Mouse (Mus musculus): ENCODE measurements around the gene Ccr4.

Ccr4 gene

DNA sequence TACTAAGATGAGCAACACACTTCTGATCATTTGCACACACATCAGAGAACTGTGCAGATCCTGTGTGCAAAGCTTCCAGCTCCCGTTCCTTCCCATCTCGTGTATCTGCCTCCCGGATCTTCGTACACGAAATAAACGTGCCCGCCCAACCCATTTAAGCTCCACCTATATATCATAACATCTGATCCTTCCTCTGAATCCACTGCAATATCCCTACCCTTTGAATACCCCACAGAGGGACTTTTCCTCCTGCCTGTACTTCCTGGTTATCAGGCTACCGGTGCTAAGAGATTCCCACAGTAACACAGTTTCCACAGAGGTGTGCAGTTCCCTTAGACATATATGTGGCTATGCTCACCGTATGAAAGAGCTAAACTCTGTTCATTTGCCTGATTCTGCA, at the start of gene Ccr4:
Ccr4 (minus strand) TSS at position 101 of the 400 bp plus-strand sequence.
- no peak for DNase-seq

DNA sequence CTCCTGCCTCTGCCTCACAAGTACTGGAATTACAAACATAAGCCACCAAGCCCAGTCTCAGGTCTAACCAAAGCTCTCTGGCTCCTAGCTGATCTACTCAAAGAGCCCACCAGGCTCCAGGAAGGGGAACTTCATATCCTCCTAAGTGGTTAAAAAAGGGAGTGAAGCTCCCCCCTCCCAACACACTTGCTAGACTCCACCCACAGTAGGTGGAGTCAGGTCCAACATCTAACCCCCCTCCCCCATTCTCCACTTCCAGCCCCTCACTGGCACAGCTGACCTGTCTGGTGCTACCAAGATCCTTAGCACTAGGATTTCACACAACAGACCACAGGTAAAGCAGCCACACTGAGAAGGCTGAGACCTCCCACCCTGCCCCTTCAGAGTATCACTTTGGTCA, 49.1 kb upstream of the Ccr4 start:
- DNase-seq: no peak

DNA sequence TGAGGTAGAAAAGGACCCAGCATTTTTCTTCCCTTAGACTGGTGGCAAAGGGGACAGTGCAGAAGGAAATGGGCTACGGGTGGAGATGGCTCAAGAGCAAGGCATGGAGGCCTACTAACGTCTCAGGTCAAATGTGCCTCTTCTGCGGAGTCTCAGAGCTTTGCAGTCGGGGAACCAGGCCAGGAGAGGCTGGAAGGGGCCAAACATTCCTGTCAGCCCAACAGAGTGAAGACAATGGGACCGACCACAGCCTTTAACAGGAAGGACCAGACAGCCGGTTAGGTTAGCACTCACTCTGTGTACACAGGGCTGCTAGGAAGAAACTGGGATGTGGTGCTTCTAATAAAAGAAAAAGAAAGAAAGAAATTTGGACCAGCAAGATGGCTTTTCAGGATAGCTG, 45.3 kb upstream of the Ccr4 start:
- DNase-seq: no peak

DNA sequence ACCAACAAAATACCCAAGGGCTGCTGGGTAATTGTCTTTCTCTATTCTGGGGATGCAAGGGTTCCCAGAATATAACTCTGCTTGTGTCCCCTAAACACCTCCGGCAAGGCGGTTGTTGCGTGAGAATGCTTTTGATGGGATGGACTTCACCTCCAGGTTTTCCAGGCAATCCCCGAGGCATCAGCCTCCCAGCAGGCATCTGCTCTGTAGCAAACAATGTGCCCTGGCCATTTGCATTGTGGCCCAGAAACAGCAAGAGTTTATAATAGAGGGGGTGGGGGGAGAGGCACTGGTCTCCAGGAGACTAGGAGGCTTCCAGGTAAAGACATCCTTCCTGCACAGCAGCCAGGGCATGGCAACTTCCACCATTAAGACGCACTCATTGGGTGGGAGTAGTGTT, 44.4 kb upstream of the Ccr4 start:
- DNase-seq: no peak

DNA sequence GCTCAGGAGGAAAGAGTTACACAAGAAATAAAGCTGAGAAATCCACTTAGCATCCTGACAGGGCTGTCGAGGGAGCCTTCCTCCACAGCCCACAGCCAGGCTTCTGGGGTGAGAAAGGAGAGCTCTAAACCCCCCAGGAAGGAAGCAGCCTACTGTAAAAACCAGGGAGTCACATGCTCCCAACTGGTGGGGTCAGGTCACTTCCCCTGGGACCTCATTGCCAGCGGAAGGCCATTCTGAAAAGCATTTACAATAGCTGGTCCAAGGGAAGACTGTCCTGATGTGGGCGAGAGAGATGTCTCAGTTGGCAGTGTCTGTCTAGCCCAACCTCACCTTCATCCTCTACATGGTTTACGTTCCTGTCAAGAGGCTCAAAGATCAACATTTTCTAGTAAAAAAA, 43.8 kb upstream of the Ccr4 start:
- DNase-seq: no peak

DNA sequence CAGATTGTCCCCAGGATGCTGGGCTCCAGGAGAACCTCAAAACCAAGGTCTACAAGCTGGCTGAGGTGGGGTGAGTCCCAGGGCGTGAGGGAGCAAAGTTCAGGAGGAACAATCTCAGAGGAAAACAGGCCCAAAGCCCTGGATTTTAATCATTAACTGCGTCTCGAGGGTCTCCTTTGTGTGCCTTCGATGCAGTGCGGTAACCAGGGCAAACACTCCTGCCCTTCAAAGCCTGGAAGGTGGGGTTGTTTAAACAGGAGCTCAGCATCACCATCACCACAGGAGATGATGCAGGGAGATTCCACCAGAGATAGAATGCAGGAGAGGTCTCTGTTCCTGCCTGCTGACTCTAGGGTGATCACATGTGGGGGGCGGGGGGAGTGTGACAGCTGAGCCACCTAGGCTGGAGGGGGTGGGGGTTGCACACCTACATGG, 42.9 kb upstream of the Ccr4 start:
- peak; percentile 38 for DNase-seq

DNA sequence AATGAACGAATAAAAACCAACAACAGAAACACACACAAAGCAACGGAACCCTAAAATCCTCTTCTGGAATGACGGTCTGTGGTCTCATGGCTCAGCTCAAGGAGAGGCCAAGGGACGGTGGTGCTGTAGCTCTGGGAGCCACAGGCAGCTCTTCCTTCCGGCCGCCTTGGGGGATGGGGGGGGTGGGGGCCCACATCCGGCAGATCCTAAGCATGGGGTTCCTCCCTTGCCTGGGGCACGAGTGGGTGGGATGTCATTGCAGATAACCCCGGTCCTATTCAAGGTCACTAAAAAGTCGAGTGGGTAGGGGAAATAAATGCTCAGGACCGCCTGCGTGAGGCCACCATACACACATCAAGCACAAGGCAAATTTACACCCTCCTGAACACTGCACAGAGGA, 42.0 kb upstream of the Ccr4 start:
- DNase-seq: peak; percentile 58

DNA sequence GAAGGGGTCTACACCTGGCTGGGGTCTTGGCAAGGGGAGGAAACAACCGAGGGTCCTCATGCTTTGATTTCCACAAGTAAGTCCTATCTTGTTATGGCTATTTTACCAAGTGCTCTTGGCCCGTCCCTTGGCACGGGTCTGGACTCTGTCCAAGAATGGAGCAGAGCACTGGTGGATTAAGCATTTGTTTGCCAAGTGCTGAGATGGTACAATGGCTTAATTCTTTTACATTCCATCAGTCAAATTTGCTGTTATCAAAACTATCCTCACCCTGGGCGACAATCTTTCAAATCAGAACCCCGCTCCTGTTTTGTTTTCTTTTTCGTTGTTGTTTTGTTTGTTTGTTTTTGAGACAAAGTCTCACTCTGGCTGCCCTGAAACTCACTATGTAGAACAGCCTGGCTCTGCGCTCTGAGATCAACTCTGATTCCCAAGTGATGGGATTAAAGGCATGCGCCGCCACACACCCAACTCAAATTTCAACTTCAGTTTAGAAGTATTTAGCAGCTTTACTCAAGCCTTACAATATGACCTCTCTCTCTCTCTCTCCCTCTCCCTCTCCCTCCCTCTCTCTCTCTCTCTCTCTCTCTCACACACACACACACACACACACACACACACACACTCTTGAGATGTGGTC, 40.2 kb upstream of the Ccr4 start:
- no peak for DNase-seq

DNA sequence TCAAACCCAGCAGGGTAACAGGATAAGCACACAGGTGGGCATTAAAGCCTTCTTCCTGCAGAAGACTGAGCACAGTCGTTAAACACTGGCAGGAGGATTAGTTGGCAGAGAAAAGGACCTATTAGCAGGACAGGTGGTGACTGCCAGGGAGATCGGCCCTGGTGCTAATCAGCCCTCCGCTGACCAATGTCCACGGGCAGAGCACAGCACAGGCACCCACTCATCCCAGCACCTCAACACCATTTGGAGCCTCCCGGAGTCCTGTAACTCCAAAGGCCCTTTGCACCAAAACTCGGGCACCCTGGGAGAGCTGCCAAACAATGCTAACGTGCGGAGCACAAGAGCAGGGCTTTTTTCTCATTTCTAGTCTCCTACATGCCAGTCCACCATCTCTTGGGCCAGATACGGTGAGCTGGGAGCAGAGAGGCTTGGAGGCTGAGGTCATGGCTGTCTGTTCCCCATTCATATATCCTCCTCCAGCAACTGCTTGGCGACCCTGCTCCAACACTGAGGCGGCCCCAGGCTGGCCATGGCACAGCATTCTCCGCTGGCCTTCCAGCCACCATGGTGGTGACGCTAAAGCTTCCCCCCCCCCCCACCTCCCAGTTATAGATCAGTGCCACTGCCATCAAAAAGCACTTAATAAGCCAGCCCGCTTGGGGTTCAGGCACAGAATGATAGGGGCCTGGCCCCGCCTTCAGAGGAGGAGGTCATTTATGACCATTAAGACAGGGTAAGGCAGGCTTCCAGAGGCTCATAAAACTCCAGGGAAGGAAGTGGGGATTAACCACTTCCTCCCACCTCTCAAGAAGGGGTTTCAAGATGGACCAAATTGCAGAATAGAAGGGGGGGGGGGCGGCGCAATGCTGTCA, 39.4 kb upstream of the Ccr4 start:
- no peak for DNase-seq

DNA sequence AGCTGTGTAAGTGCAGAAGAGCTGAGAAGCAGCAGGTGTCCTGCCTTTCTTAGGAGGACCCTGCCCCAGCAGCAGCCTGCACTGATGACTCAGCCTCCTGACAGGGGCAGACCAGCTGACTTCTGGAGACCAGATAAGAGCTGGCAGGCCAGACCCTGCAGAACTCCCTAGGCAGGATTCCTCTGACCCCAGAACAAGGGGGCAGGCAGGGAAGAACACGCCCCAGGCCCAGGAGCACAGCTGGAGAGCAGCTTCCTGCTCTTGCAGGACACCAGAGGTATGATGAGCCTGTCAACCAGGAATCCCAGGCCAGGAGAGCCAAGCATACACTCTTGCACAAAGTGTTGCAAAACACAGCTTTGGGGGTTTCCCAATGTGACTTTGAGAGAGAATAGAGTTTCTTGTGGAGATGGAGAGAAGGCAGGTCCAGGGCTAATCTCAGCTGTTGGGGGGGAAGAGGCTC, 36.6 kb upstream of the Ccr4 start:
- no peak for DNase-seq

DNA sequence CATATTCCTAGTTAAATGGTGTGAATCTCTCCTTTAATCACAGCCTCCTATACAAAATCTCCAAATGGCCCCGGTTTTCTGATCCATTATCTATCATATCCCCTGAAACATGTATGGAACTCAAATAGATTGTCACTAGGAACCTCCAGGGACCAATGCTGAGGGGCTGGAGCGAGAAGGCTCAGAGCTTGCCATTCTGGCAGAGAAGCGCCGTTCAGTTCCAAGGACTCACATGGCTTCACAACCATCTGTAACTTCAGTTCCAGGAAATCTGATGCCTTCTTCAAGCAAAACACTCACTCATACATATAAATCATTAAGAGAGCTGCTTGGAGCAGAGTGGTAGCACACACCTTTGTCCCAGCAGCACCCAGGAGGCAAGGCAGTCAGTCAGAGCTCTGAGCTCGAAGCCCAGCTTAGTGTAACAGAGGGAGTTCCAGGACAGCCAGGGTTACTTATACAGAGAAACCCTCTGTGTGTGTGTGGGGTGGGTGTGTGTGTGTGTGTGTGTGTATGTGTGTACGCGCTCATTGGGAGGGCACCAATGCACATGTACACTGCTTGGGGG, 34.4 kb upstream of the Ccr4 start:
- no peak for DNase-seq

DNA sequence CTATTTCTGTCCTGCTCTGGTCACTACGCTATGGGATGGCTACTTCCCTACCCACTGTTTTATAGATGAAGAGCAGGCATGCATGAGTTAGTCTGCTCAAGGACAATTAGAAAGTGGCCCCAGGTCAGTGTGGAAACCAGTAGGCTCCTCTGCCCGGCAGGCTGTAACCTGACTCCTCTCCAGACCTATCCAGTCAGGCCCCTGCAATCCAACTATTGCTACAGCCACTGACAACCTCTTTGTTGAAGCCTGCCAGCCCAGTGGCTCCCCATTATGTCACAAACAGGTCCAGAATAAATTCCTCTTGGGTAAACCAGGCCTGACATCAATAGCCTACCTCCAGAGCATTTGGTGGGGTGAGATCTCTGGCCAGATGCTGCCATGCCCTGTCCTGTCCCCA, 31.9 kb upstream of the Ccr4 start:
- no peak for DNase-seq

DNA sequence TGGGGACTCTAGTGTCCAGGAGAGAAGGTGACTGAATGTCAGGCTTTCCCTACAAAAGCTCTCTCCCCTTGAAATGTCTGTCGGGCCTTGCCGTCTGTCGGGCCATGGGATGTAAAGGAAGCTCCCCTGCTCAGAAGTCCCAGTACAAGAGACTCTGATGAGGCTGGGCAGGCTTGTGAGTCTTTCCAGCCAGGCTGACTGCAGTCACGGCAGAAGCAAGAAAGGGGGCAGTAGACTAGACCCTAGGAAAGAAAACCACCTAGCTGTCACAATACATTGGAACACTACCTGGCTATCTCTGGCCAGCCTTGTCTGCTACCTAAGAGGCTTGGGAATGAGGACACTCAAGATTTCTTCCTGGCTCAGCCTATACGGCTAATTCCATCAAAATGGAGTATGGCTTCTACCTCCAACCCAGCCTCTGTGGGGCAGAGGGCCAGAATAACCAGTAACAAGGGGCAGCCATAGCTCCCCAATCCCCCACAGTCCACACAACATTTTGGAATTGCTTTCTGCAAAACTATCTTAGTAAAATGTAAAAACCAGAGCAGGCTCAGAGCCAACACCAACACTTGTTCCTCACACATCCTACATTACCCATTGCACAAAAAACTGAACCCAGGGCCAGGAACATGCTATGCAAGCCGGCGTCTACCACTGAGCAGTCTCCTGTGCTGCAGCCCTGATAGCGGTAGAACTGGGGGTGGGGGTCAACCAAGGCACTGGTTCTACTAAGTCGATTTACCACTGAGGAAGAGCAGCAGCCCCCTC, 30.2 kb upstream of the Ccr4 start:
- no peak for DNase-seq

DNA sequence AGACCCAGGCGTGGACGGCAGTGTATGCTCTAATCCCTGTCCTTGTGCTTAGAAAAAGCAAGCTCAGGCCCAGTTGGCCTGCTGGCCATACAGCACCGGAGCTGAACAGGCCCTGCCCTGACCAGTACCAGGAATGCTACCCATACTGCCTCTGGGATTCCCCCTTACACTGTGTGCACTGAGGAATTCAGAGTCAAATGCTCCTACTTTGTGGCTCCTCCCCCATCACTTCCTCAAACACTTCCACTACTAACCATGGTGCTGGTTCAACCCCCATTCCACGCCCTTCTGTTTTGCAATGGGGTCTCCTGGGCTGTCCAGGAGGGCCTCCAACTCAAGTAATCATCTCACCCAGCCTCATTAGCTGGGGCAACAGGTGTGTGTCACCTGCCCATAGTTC, 29.1 kb upstream of the Ccr4 start:
- DNase-seq: no peak

DNA sequence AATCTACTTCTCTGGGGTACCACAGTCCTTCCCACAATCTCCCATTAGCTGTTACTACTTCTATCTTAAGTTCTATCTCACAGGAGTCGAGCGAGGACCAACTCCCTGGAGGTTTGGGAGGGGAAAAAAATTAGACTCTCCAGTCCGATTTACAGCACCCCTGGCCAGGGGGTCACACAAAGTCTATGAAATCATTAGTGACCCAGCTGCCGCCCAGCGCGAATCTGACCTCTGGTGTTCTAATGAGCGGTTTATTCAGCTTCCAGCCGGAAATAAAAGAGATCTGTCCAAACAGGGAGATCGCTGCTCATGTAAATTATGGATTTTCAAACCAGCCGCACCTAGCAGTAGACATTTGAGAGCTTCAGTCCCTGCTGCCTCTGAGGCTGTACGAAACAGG, 26.6 kb upstream of the Ccr4 start:
- no peak for DNase-seq

DNA sequence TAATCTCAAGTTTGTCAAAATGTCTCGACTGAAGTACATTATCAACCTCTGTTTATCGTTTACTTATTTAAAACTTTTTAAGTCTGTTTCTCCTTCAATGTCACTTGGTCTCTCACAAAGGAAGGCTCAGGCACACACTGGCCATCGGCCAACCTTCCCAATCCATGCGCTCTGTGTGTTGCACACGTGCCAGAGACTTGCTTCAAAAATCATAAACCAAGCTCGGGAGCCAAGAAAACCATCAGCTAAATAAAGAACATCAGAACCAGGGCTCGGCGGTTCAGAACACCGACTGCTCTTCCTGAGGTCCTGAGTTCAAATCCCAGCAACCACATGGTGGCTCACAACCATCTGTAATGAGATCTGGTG, 23.9 kb upstream of the Ccr4 start:
- no peak for DNase-seq

DNA sequence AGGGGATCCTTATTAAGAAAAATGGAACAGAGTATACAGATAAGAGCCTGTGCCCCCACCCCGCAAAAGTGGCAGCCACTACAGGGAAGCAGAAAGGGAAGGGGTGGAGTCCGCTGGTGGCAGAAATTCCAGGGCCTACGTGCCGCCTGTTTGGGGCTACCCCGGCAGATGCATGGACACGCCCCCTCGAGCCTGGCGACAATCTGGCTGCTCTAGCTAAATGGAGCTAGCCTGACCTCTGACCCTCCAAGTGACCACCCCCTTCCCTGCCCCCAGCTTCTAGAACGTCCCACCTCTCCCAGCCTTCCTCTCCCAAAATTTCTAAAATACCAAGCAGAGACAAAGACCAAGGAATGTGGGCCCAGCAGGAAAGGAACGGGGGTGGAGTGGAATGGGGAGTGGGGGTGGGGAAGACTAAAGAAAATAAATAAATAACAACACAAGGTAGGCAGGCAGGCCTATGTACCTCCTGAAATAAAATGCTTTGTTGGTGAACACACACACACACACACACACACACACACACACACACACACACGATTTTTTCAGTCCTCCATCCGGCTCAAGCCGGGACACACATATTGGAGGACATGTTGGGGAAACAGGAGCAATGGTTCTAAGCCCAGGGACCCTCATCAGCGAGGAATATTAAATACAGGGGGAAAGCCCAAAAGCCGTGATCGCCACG, 23.4 kb upstream of the Ccr4 start:
- DNase-seq: no peak

DNA sequence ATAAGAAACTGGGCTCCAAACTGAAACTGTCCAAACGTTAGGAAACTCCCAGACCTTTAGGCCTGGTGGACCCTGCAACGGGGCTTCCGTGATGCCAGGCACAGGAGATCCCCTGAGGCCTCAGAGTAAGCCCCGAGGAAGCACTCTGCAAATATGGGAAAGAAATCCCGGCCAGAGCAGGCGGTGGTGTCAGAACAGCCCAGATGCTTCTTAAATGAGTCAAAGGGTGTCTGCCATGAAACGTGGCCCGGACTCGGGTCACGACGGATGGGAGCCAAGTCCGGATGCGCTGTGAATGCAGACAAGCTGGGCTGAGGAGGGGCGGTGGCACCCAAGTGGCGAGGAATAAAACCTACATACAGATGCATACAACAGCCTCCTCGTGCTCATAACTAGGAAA, 22.4 kb upstream of the Ccr4 start:
- peak; percentile 78 for DNase-seq

DNA sequence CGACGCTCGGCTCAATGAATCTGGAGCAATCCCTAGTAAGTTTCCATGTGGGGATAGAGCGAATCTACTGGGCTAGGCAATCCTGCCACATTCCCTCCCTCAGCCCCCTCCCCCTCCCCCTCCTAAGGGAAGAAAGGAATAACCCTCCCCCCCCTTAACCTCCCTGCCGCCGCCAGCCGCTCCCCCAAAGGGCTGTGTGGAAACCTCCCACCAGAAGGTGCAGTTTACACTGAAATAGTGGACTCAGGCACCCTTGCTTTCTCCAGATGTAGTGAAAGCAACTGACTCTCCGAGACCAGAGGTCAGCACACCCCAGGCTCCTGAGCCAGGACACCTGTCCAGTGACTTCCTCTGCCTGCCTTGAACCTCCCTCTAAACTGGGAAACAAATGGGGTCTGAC, 21.9 kb upstream of the Ccr4 start:
- no peak for DNase-seq

DNA sequence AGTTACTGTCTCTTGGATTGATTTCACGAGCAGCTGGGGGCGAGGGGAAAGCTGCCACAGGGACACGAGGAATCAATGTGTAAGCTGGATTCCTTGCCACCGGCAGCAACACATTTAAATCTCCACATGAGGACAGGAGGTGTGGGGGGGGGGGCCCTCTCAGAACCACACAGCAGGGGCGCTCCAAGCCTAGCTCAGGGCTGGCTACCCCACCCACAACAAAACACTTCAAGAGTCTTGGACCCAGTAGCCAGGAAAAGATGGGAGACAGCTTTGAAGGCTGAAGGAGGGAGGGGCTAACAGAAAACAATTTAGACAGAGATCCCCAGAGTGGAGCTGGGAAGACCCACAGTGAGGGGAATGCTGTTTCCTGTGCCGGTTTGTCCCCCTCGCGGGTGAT, 21.2 kb upstream of the Ccr4 start:
- DNase-seq: no peak

DNA sequence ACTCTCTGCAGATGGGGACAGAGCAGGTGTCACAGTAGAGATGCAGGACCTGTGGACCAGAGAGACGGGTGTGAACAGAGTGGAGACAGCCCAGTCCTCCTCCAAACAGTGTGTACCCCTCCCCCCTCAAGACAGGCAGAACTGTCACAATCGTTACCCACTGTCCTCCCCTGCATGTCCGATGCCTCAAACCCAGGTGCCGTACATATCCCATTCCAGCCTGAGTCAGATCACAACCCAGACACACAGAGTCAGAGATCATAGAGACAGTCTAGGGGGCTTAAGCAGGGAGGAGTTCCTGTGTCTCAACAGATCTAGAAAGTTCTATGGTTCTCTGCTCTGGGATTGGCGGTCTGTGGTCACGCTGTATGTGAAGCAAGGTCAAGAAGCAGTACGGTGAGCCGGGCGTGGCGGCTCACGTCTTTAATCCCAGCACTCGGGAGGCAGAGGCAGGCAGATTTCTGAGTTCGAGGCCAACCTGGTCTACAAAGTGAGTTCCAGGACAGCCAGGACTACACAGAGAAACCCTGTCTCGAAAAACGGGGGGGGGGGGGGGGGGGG, 20.4 kb upstream of the Ccr4 start:
- no peak for DNase-seq

DNA sequence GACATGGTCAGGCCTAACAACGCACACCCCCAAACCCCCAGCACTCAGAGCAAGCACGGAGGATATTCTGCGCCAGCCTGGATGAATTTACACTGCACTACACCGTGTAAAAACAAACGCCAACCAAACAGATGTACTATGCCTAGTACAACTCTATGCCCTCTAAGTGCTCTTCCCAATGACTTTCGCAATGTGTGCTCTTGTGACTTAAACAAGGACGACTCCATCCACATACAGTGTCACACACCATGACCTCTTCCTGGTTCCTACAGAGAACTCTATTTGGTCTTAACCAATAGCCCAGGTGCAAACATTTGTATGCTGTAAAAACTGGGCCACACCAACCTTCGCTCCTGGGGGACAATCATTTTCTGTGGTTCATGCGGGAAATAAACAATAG, 17.8 kb upstream of the Ccr4 start:
- DNase-seq: no peak

DNA sequence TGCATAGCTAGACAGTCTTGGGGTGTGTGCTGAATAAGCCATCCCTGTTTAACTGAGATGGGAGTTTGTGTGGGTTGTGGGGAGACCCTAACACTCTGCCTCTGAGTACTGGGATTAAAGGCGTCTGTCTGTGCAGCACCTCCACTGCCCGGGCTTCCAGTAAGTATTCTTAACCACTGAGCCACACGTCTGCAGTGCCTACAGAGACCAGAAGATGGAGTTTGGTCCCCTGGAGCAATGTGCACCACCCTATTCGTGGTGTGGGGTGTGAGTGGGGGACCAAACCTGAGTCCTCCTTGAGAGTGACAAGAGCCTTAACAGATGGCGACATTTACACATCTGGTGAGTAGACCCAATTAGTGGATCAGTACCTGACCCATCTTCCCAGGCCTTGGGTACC, 17.3 kb upstream of the Ccr4 start:
- DNase-seq: peak; percentile 37
